Mouse (Mus musculus) lung, postnatal 36 days (tissue): ENCODE measurements around the gene Tmub1.
A peak's percentile ranks its signal among the peaks of the same experiment; 100 is the strongest.

Source experiments
- DNase-seq: peaks from one replicate; pipeline ENCODE4 v3.0.0; 2022; ENCODE audit warnings: mixed read lengths

The Tmub1 gene

DNA sequence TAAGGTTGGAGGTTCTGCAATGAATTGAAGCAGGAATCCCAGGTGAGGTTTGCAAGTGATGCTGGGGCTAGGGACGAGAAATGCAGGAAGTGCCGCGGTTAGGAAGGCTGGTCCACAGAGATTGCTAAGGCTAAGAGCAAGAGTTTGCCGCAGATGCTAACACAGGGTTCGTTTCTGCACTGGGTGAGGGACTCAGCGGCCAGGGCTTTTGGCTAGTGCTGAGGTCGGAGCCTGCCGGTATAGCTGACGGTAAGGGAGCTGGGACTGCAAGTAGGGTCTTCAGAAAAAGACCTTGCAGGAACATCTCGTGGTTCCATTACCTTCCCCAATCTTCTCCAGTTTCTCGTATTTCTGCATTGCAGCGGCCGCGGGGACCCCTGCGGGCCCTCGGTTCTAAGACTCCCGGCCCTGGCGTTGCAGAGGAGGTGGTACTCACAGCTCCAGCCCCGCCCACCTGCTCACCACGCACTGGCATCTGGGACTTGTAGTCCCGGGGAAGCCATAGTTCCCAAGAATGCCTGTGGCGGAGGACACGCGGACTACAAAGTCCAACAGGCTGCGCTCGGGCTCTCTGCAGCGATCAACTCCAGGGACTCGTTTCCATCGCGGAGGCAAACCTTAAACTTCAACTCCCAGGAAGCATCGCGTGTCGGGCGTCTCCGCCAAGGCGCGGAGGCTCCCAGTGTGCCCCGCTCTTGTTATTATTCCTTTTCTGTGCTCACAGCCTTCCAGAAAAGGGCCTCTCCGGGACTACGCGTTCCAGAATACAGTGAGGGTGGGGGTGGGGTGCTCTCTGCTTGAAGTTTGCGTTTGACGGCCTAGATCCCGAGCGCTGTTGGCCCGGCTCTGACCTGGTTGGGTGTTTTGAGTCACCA, 24.3 kb downstream of the Tmub1 start, which contains the start of the genes Cdk5 and Slc4a2:
Gene Cdk5, minus strand, starts transcription at position 402 of the 875 bp plus-strand sequence.
Gene Slc4a2, plus strand, starts transcription at position 709 of the 875 bp plus-strand sequence.
- peak; percentile 99 for DNase-seq

DNA sequence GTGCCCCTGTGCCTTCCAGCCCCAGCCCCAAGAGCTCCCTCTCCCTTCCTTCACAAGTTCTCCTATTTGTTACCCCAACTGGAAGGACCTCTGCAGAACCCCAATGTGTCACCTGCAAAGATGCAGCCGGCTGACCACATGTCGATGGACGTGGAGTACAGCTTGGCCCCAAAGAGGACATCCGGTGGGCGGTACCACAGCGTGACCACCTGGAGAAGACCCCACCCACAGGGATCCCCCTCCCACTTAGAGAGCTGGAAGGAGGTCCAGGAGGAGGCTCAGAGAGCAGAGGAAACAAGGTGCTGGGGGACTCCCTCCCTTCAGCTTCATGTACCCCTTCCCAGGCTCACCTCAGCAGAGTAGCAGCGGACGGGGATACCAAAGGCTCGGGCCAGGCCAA, 27.3 kb downstream of the Tmub1 start:
- DNase-seq = no peak

GRCm38 (mm10) chr5:24417587-24417986, 30.1 kb downstream of the Tmub1 start:
- DNase-seq = no peak

DNA sequence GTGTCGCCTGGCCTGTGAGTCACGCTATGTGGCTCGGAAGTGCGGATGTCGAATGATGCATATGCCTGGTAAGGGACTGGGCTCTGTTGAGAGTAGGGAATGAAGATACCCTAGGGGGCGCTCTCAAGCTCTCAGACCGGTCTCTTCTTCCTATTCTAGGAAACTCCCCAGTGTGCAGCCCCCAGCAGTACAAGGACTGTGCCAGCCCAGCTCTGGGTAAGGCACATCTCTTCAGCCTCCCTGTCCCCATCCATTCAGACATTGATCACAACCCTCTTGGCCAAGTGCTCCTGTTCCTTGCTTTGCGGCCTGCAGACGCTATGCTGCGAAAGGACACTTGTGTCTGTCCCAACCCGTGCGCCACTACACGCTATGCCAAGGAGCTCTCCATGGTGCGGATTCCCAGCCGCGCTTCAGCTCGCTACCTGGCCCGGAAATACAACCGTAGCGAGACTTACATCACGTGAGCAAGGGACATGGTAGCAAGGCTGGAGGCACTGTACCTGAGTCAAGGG, 31.4 kb downstream of the Tmub1 start:
- peak; percentile 88 for DNase-seq

DNA sequence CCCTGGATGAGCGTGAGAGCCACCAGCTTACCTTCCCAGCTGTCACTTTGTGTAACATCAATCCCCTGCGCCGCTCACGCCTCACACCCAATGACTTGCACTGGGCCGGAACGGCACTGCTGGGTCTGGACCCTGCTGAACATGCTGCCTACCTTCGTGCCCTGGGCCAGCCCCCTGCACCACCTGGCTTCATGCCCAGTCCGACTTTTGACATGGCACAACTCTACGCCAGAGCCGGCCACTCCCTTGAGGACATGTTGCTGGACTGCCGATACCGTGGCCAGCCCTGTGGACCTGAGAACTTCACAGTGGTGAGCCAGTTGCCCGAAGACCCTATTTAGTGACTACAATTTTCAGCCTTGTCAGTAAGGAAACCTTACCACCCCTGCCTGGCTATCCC, 33.7 kb downstream of the Tmub1 start:
- no peak for DNase-seq

GRCm38 (mm10) chr5:24413042-24413693, 34.5 kb downstream of the Tmub1 start, which contains the start of gene Asic3:
Asic3 (plus strand) TSS chr5:24413392.
- DNase-seq = no peak

GRCm38 (mm10) chr5:24412063-24412462, 35.6 kb downstream of the Tmub1 start:
- DNase-seq = no peak

- DNase-seq = no peak
Observed at GRCm38 (mm10) chr5:24409466-24409865, 38.2 kb downstream of the Tmub1 start.

GRCm38 (mm10) chr5:24408651-24409050, 39.0 kb downstream of the Tmub1 start:
- DNase-seq = no peak

GRCm38 (mm10) chr5:24405389-24405876, 42.2 kb downstream of the Tmub1 start:
- DNase-seq = no peak

DNA sequence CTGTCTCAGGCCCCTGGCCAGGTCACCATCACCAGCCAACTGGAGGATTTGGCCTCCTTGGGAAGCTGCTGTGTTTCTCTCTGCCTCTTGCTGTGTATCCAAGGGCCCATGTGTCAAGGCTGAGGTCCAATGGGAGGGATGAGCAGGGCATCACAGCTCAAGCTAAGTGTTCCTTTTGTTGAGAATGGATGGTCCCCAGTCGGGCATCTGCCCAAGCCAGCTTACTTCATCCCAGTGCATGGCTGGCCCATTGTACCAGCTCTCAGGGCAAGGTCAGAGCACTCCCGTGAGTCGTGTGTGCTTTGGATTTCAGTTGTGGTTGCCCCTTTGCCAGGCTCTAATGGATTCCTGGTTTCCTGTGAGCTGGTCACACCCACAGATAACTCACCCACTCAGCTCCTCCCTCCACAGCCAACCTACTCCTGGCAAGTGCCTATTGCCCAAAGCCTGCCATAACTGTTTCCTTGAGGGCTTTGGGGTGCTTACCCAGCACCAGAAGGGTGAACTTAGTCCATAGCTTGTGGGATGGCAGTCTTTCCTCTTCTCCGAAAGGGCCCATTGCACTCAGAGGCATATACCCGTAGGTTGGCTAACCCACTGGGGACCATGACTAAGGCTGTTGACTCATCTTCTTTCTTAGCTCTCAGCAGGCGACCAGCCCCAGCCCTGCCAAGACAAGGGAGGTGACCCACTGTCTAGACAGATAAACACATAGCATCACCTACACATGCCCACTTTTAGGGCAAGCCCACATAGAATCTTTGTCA, 42.9 kb downstream of the Tmub1 start:
- DNase-seq = no peak

GRCm38 (mm10) chr5:24401969-24402368, 45.7 kb downstream of the Tmub1 start:
- DNase-seq = no peak

- DNase-seq = no peak
Observed at GRCm38 (mm10) chr5:24400911-24401605, 46.6 kb downstream of the Tmub1 start.

- DNase-seq = no peak
Observed at GRCm38 (mm10) chr5:24400362-24400761, 47.3 kb downstream of the Tmub1 start.

DNA sequence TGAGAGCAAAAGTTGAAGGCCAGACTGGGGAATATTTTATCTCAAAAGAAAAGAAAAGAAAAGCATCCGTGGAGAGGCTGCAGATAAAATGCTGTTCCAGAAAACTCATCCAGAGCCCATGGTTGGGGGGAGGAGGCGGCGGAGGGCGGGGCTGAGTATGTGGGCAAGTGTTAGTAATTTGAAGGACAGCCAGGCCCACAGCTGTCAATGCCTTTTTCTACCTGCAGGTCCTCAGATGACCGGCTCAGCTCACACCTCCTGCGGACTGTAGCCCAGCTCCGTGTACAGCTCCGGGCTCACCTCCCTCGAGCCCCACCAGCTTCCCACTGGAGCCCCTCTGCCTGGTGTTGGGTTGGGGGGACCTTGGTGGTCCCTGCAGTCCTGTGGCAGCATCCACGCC, 48.0 kb downstream of the Tmub1 start:
- DNase-seq = no peak

DNA sequence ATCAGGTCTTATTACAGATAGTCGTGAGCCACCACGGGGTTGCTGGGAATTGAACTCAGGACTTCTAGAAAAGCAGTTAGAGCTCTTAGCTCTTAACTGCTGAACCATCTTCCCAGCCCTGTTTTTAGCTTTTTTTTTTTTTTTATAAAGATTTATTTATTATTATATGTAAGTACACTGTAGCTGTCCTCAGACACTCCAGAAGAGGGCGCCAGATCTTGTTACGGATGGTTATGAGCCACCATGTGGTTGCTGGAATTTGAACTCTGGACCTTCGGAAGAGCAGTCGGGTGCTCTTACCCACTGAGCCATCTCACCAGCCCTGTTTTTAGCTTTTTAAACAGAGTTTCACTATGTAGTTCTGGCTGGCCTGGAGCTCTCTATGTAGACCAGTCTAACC, 51.4 kb downstream of the Tmub1 start:
- DNase-seq = peak; percentile 23
